Mouse (Mus musculus): Measurements from ENCODE around the gene Chka.

Chka gene

GRCm38 (mm10) chr19:3851502-3851962 is at the start of gene Chka:
TSS of gene Chka (plus strand) at chr19:3851773.
- peak; percentile 99 for DNase-seq

- peak; percentile 49 for DNase-seq
Measured at GRCm38 (mm10) chr19:3805526-3805925, 46.0 kb upstream of the Chka start.

GRCm38 (mm10) chr19:3810536-3811233 is 40.9 kb upstream of the Chka start:
- DNase-seq: no peak

GRCm38 (mm10) chr19:3814461-3814860 is 37.1 kb upstream of the Chka start:
- DNase-seq: no peak

GRCm38 (mm10) chr19:3815824-3816223 is 35.7 kb upstream of the Chka start:
- DNase-seq: no peak

GRCm38 (mm10) chr19:3819080-3819479 is 32.5 kb upstream of the Chka start:
- no peak for DNase-seq

GRCm38 (mm10) chr19:3819899-3820444 is 31.6 kb upstream of the Chka start:
- no peak for DNase-seq

- DNase-seq: no peak
Measured at GRCm38 (mm10) chr19:3825044-3825443, 26.5 kb upstream of the Chka start.

GRCm38 (mm10) chr19:3829863-3830262 is 21.7 kb upstream of the Chka start:
- no peak for DNase-seq

- DNase-seq: no peak
Measured at GRCm38 (mm10) chr19:3831716-3832115, 19.9 kb upstream of the Chka start.

GRCm38 (mm10) chr19:3832851-3833353 is 18.7 kb upstream of the Chka start:
- no peak for DNase-seq

GRCm38 (mm10) chr19:3834301-3834700 is 17.3 kb upstream of the Chka start:
- DNase-seq: no peak

- DNase-seq: peak; percentile 60
Measured at GRCm38 (mm10) chr19:3836791-3837190, 14.8 kb upstream of the Chka start.

- DNase-seq: no peak
Measured at GRCm38 (mm10) chr19:3838931-3839330, 12.6 kb upstream of the Chka start.

GRCm38 (mm10) chr19:3839686-3840085 is 11.9 kb upstream of the Chka start:
- no peak for DNase-seq

GRCm38 (mm10) chr19:3840214-3840651 is 11.3 kb upstream of the Chka start:
- DNase-seq: peak; percentile 64

- no peak for DNase-seq
Measured at GRCm38 (mm10) chr19:3840685-3841084, 10.9 kb upstream of the Chka start.

GRCm38 (mm10) chr19:3842359-3843148 is 9.0 kb upstream of the Chka start:
- peak; percentile 26 for DNase-seq

- DNase-seq: no peak
Measured at GRCm38 (mm10) chr19:3843629-3844028, 7.9 kb upstream of the Chka start.

GRCm38 (mm10) chr19:3844836-3845235 is 6.7 kb upstream of the Chka start:
- no peak for DNase-seq

- no peak for DNase-seq
Measured at GRCm38 (mm10) chr19:3845339-3845738, 6.2 kb upstream of the Chka start.

GRCm38 (mm10) chr19:3845803-3846406 is 5.7 kb upstream of the Chka start:
- no peak for DNase-seq

Data from thymus, postnatal 14 days (tissue).